ENCODE assay signal across 14 mouse cellular contexts in the genomic region with DNA sequence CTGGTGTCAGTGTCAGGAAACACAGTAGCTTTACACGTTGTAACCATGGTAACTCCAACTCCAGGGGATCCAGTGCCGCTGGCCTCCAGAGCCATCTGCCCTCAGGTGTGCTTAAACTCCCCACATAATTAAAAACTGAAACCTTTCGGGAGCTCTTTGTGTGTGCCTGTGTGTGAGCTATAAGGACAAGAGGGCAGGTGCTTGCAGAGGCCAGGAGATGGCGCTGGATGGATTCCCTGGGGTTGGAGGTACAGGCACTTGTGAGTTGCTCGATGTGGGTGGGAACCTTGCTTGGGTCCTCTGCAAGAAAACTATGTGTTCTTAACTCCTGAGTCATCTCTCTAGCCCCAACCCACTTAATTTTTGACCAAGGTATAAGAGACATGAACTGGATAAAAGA.
DNase-seq lines count a peak whose midpoint lies in the region; ATAC-seq and TF ChIP-seq lines count a peak whose summit lies in the region.
"Had no signal": no experiment of that assay in that cellular context is flagged by ENCODE, and none has a peak within 500 bp of the region (broad histone marks: within the 10 kb centered on the region; RNA-seq: fewer than 3 reads in every experiment).

No protein-coding gene starts in this region.

- 71% methylated on average over 5 of the region's 5 CpGs for WGBS in intestine, postnatal 0 days
- 59% methylated on average over 5 of the region's 5 CpGs for WGBS in intestine, embryonic 15.5 days
- WGBS in limb, embryonic 10.5 days, result 55% methylated on average over 5 of the region's 5 CpGs

- TF ChIP-seq EP300 in CH12.LX (IDR thresholded peaks at IDR 0.05; ENCODE audit: low read length), result no peak

- peaks cover 47% of the 10 kb centered on the region for H3K36me3 ChIP-seq in intestine, postnatal 0 days (ENCODE audit: control insufficient read depth, insufficient read depth)
- no peaks in the 10 kb centered on the region; the same call in 1 of the 2 replicates for H3K36me3 ChIP-seq in intestine, embryonic 15.5 days
- peaks cover 20 to 73% of the 10 kb centered on the region in 2 experiments for H3K36me3 ChIP-seq in CH12.LX (replicated peaks in 1 of 2; ENCODE audit: control insufficient read depth in 1 of 2, insufficient read depth in 1 of 2, low read length in 1 of 2)
- peaks cover 9% of the 10 kb centered on the region for H3K36me3 ChIP-seq in limb, embryonic 10.5 days

- DNase-seq in 3T3-L1 (ENCODE audit: low read depth, low spot score) (peak; percentile 41), CH12.LX (ENCODE audit: extremely low read depth) (peak; percentile 33)
- no peak for DNase-seq in brain, embryonic 14.5 days (ENCODE audit: low read depth)
- DNase-seq in limb, embryonic 10.5 days (ENCODE audit: low spot score), result no peak
- DNase-seq in embryo, embryonic 9.5 days (ENCODE audit: extremely low spot score), result no peak
- DNase-seq: adrenal gland, postnatal 25 days; kidney, adult 8-10 months had no signal

- no peak overlapping the region for H3K27ac ChIP-seq in intestine, postnatal 0 days (ENCODE audit: low read depth, low read length)
- no peak overlapping the region for H3K27ac ChIP-seq in intestine, embryonic 15.5 days
- H3K27ac ChIP-seq in CH12.LX (ENCODE audit: insufficient read depth, low read depth), result no peak overlapping the region
- no peak overlapping the region for H3K27ac ChIP-seq in limb, embryonic 10.5 days
- H3K27ac ChIP-seq: heart, embryonic 10.5 days; hindbrain, embryonic 12.5 days; midbrain, embryonic 12.5 days had no signal

- no peaks in the 10 kb centered on the region for H3K27me3 ChIP-seq in intestine, postnatal 0 days (replicated peaks; ENCODE audit: control insufficient read depth, insufficient read depth, low read length)
- H3K27me3 ChIP-seq in intestine, embryonic 15.5 days (replicated peaks), result no peaks in the 10 kb centered on the region
- H3K27me3 ChIP-seq in CH12.LX (replicated peaks), result no peaks in the 10 kb centered on the region
- no peaks in the 10 kb centered on the region for H3K27me3 ChIP-seq in limb, embryonic 10.5 days (ENCODE audit: low read depth, poor library complexity, severe bottlenecking)
- H3K27me3 ChIP-seq: hindbrain, embryonic 12.5 days; midbrain, embryonic 12.5 days had no signal

- no peak for TF ChIP-seq POLR2A in CH12.LX (IDR thresholded peaks at IDR 0.05; ENCODE audit: low read depth, low read length)
- TF ChIP-seq POLR2A in brain, embryonic 14.5 days (IDR thresholded peaks at IDR 0.05; ENCODE audit: borderline replicate concordance, extremely low read depth, insufficient read depth, insufficient read length, poor library complexity, severe bottlenecking), result no peak

- peak; percentile 28 for TF ChIP-seq RAD21 in CH12.LX (IDR thresholded peaks at IDR 0.05; ENCODE audit: low read depth, low read length)

- no peaks in the 10 kb centered on the region for H3K4me1 ChIP-seq in intestine, postnatal 0 days (replicated peaks; ENCODE audit: control insufficient read depth, insufficient read depth, low read length)
- H3K4me1 ChIP-seq in intestine, embryonic 15.5 days (replicated peaks), result no peaks in the 10 kb centered on the region
- H3K4me1 ChIP-seq in CH12.LX (ENCODE audit: control insufficient read depth in 1 of 2, insufficient read depth in 2 of 2), result peaks cover 2 to 46% of the 10 kb centered on the region in 2 experiments; a peak in 3 of 4 replicates
- peaks cover 15% of the 10 kb centered on the region for H3K4me1 ChIP-seq in limb, embryonic 10.5 days

- in situ Hi-C loops in CH12.LX (cut with MboI; ENCODE audit: low pct_ligation_motif_present, low pct_unique_long_range_greater_than_20kb, low sequenced_read_pairs), result no loop called here

- H3K9me3 ChIP-seq in intestine, postnatal 0 days (ENCODE audit: control insufficient read depth), result no peaks in the 10 kb centered on the region
- H3K9me3 ChIP-seq in intestine, embryonic 15.5 days, result no peaks in the 10 kb centered on the region
- H3K9me3 ChIP-seq in CH12.LX (replicated peaks; ENCODE audit: low read length), result no peaks in the 10 kb centered on the region
- no peaks in the 10 kb centered on the region for H3K9me3 ChIP-seq in limb, embryonic 10.5 days (replicated peaks)
- H3K9me3 ChIP-seq: heart, embryonic 10.5 days; hindbrain, embryonic 12.5 days; midbrain, embryonic 12.5 days had no signal

- H3K9ac ChIP-seq in intestine, postnatal 0 days (ENCODE audit: low read depth, low read length), result no peak overlapping the region
- no peak overlapping the region for H3K9ac ChIP-seq in intestine, embryonic 15.5 days
- H3K9ac ChIP-seq in CH12.LX (ENCODE audit: insufficient read depth, low read depth), result no peak overlapping the region
- H3K9ac ChIP-seq: hindbrain, embryonic 12.5 days; midbrain, embryonic 12.5 days had no signal

- no peak overlapping the region for H3K4me2 ChIP-seq in intestine, postnatal 0 days (replicated peaks; ENCODE audit: low read depth)
- no peak overlapping the region for H3K4me2 ChIP-seq in intestine, embryonic 15.5 days (replicated peaks)
- H3K4me2 ChIP-seq in CH12.LX (ENCODE audit: insufficient read depth, low read depth, poor library complexity, severe bottlenecking), result no peak overlapping the region
- H3K4me2 ChIP-seq: hindbrain, embryonic 12.5 days; midbrain, embryonic 12.5 days had no signal

- peak; percentile 33 for TF ChIP-seq CTCF in intestine, postnatal 0 days (IDR thresholded peaks at IDR 0.05; ENCODE audit: low read depth)
- peak in 1 of 2 experiments; percentile 36; a peak in 2 of 4 replicates for TF ChIP-seq CTCF in CH12.LX (conservative IDR thresholded peaks at IDR 0.05 in 1 of 2, IDR thresholded peaks at IDR 0.05 in 1 of 2; ENCODE audit: low read depth in 2 of 2, low read length in 2 of 2)
- TF ChIP-seq CTCF in brain, embryonic 14.5 days (IDR thresholded peaks at IDR 0.05; ENCODE audit: borderline replicate concordance, extremely low read depth, insufficient read depth, insufficient read length), result peak; percentile 8; the same call in 1 of the 2 replicates

- dilution Hi-C loops in CH12.LX (cut with MboI; ENCODE audit: extremely low pct_ligation_motif_present, extremely low pct_unique_long_range_greater_than_20kb, low sequenced_read_pairs), result no loop called here

- no peak for ATAC-seq in intestine, postnatal 0 days
- ATAC-seq in intestine, embryonic 15.5 days, result no peak
- no peak for ATAC-seq in erythroblast, adult 5-6 weeks (replicated peaks; ENCODE audit: low FRiP score, poor library complexity, severe bottlenecking)
- ATAC-seq: lung, postnatal 0 days had no signal

- H3K4me3 ChIP-seq in intestine, postnatal 0 days (ENCODE audit: low read depth, low read length), result no peak overlapping the region
- no peak overlapping the region for H3K4me3 ChIP-seq in intestine, embryonic 15.5 days (replicated peaks)
- no peak overlapping the region for H3K4me3 ChIP-seq in CH12.LX (replicated peaks in 1 of 3; ENCODE audit: low read depth in 2 of 3, low read length in 2 of 3, poor library complexity in 1 of 3)
- H3K4me3 ChIP-seq in limb, embryonic 10.5 days, result no peak overlapping the region
- H3K4me3 ChIP-seq: heart, embryonic 10.5 days; hindbrain, embryonic 12.5 days; midbrain, embryonic 12.5 days had no signal

- H3K79me2 ChIP-seq in CH12.LX (replicated peaks; ENCODE audit: control insufficient read depth, extremely low read depth, insufficient read depth, poor library complexity, severe bottlenecking), result no peaks in the 10 kb centered on the region

TF ChIP-seq in CH12.LX, 34 proteins besides CTCF, POLR2A, EP300 and RAD21:
- no peak for TF ChIP-seq HCFC1 (IDR thresholded peaks at IDR 0.05; ENCODE audit: low read depth, low read length)
- TF ChIP-seq SMC3 (IDR thresholded peaks at IDR 0.05; ENCODE audit: low read depth, low read length), result peak; percentile 27

Comparison
In these comparisons a context has a peak if more than half of its experiments do, and no peak if none do; other contexts are left out.
1. DNase-seq: peak in 3T3-L1 (single experiment) and CH12.LX (single experiment); none in brain, embryonic 14.5 days (single experiment), limb, embryonic 10.5 days (single experiment) and embryo, embryonic 9.5 days (single experiment).